Mouse (Mus musculus) embryonic facial prominence, embryonic 14.5 days (tissue): Measurements from ENCODE around the gene Best2. TPM values are rescaled to one million over a fixed set of nuclear protein-coding genes. Genes with fewer than 3 reads are reported as not detected.
A peak's percentile ranks its signal among the peaks of the same experiment; 100 is the strongest.

Experiments
- ATAC-seq: fragments of 200-750 bp; cut with Nextera tagmentation; 2 replicates; pipeline ENCODE4 v1.8.0; 2017; ENCODE audit warnings: low read depth, moderate number of reproducible peaks, moderate TSS enrichment
- DNase-seq: peaks from one replicate; pipeline ENCODE4 v3.0.0-alpha.2; 2015; ENCODE audit warnings: low spot score
- H3K27ac ChIP-seq: fragments of 300-500 bp; sonication (generic); replicated peaks from 2 replicates; pipeline ENCODE4 v1.5.1; 2014; ENCODE audit warnings: low read depth, mild to moderate bottlenecking, low read length, moderate library complexity
- H3K27me3 ChIP-seq: fragments of 300-500 bp; sonication (generic); replicated peaks from 2 replicates; pipeline ENCODE4 v1.6.1; 2014; ENCODE audit warnings: low read length; ENCODE audit not compliant: control insufficient read depth, insufficient read depth
- H3K36me3 ChIP-seq: fragments of 300-500 bp; sonication (generic); 2 replicates; pipeline ENCODE4 v1.6.1; 2014; ENCODE audit warnings: low read length, mixed read lengths; ENCODE audit not compliant: control insufficient read depth, insufficient read depth
- H3K4me1 ChIP-seq: fragments of 300-500 bp; sonication (generic); 2 replicates; pipeline ENCODE4 v1.6.1; 2014; ENCODE audit warnings: antibody characterized with exemption, low read length; ENCODE audit not compliant: control insufficient read depth, insufficient read depth
- H3K4me2 ChIP-seq: fragments of 300-500 bp; sonication (generic); 2 replicates; pipeline ENCODE4 v1.6.1; 2014; ENCODE audit warnings: low read depth, mild to moderate bottlenecking, low read length, moderate library complexity, mixed read lengths
- H3K4me3 ChIP-seq: fragments of 300-500 bp; sonication (generic); 2 replicates; pipeline ENCODE4 v1.5.1; 2014; ENCODE audit warnings: low read depth, mild to moderate bottlenecking, low read length
- H3K9ac ChIP-seq: fragments of 300-500 bp; sonication (generic); 2 replicates; pipeline ENCODE4 v1.6.1; 2014; ENCODE audit warnings: low read depth, mild to moderate bottlenecking, low read length, moderate library complexity, mixed read lengths
- H3K9me3 ChIP-seq: fragments of 300-500 bp; sonication (generic); 2 replicates; pipeline ENCODE4 v1.6.1; 2016; ENCODE audit warnings: low read length; ENCODE audit not compliant: control insufficient read depth
- WGBS: fragments of 180-500 bp; shearing (Covaris S2); extraction: QIAGEN DNeasy Blood & Tissue Kit; methylation state at CpG from one replicate; pipeline ENCODE4 v1.1.7; 2014; 5-methylcytosine and 5-hydroxymethylcytosine counted together
- polyA plus RNA-seq: library from polyadenylated mRNA; unstranded; fragments of >200 nt; fragmentation: Nextera tagmentation; extraction: Ambion mirVana; gene quantifications from 2 replicates; pipeline ENCODE4 v1.2.1, GENCODE M21; 2014

Best2 gene
- polyA plus RNA-seq, 1 experiment from 2014 or later, result 0.58 TPM

DNA sequence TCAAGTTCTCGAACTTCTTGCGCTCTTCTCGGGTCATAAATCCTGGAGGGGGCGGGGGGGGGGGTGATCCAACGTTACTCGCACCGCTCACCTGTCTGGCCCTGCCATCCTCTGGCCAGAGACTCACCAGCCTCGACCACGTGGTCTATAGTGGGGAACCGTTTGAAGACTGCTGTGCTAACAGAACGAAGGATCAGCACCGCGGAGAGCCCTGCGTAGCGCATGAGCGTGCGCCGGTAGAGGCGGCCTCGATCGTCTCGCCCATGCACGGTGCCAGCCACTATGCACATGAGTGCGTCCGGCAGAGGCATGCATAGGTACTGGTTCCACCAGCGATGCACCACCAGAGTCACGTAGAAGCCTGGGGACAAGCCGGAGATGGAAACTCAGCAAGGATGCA, 3.1 kb downstream of the Best2 start:
- Histone ChIP-seq H3K9ac (no peak overlapping the region), H3K9me3 (no peaks in the 10 kb centered on the region), H3K4me3 (no peak overlapping the region), H3K27me3 (peaks cover 52% of the 10 kb centered on the region), H3K27ac (no peak overlapping the region), H3K4me1 (no peaks in the 10 kb centered on the region; the same call in 1 of the 2 replicates), H3K4me2 (no peak overlapping the region), H3K36me3 (no peaks in the 10 kb centered on the region)
- ATAC-seq (no peak), DNase-seq (no peak)
- 15% methylated on average over 28 of the region's 28 CpGs for WGBS

DNA sequence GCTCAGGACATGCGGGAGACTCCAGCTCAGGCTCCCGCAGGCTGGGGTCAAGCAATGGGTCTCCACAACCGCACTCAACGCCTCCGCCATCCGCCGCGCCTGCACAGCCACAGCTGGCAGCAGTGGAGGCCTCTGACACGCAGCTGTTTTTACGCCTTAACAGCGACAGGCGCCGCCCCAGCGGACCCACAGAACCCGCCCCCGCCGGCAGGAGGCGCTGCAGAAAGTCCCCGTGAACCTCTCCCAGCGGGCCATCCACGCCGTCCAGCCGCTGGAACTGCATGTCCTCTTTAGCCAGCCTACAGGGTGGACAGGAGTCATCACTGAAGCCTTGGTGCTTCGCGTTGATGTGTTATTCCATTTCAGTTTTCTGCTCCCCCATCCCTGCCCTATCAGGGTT, 6.6 kb downstream of the Best2 start:
- Histone ChIP-seq H3K9ac (no peak overlapping the region), H3K4me2 (no peak overlapping the region), H3K27ac (no peak overlapping the region), H3K36me3 (no peaks in the 10 kb centered on the region), H3K4me3 (no peak overlapping the region), H3K4me1 (no peaks in the 10 kb centered on the region), H3K27me3 (peaks cover 38% of the 10 kb centered on the region), H3K9me3 (no peaks in the 10 kb centered on the region)
- DNase-seq, result no peak
- WGBS, result 16% methylated on average over 18 of the region's 25 CpGs
- no peak for ATAC-seq

GRCm38 (mm10) chr8:84997649-84998295, 16.6 kb downstream of the Best2 start:
- peaks cover 15% of the 10 kb centered on the region; the same call in 1 of the 2 replicates for H3K36me3 ChIP-seq
- 0 out of 2 replicates have a peak overlapping the region, but pooled peaks have one; percentile 8 for H3K4me3 ChIP-seq
- no peak overlapping the region for H3K27ac ChIP-seq
- H3K9ac ChIP-seq, result peak overlapping the region; percentile 6; the same call in 1 of the 2 replicates
- DNase-seq (peak; percentile 93), ATAC-seq (peak; percentile 84)
- H3K4me2 ChIP-seq, result peak overlapping the region; percentile 29
- WGBS, result 10% methylated on average over 19 of the region's 19 CpGs
- H3K9me3 ChIP-seq, result no peaks in the 10 kb centered on the region
- H3K4me1 ChIP-seq, result peaks cover 3% of the 10 kb centered on the region; the same call in 1 of the 2 replicates
- H3K27me3 ChIP-seq, result no peaks in the 10 kb centered on the region; the same call in 1 of the 2 replicates

- H3K9me3 ChIP-seq, result no peaks in the 10 kb centered on the region
- peaks cover 3% of the 10 kb centered on the region; the same call in 1 of the 2 replicates for H3K4me1 ChIP-seq
- no peak overlapping the region for H3K4me3 ChIP-seq
- no peaks in the 10 kb centered on the region; the same call in 1 of the 2 replicates for H3K27me3 ChIP-seq
- WGBS, result 74% methylated on average over 5 of the region's 5 CpGs
- no peak overlapping the region for H3K4me2 ChIP-seq
- no peak overlapping the region for H3K27ac ChIP-seq
- H3K9ac ChIP-seq, result no peak overlapping the region
- ATAC-seq (no peak), DNase-seq (no peak)
- H3K36me3 ChIP-seq, result peaks cover 15% of the 10 kb centered on the region; the same call in 1 of the 2 replicates
Measured at GRCm38 (mm10) chr8:84996978-84997377, 17.4 kb downstream of the Best2 start.

DNA sequence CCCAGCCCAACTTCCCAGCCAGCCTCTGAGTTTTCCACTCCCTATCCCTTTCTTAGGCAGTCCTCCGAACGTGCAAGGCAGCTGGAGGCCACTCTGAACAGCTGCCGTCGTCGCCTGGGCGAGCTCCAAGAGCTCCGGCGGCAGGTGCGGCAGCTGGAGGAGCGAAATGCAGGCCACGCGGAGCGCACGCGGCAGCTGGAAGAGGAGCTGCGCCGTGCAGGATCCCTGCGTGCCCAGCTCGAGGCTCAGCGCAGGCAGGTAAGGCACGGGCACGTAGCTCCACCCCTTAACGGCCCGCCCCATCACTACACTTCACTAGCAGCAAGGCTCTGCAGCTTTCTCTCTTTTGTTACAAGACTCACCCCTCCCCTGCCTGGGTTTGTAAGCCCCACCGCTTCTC, 18.7 kb downstream of the Best2 start:
- DNase-seq (peak; percentile 72), ATAC-seq (peak; percentile 16; the same call in 1 of the 2 replicates)
- Histone ChIP-seq H3K4me3 (no peak overlapping the region), H3K4me2 (no peak overlapping the region), H3K4me1 (peaks cover 10% of the 10 kb centered on the region; the same call in 1 of the 2 replicates), H3K9ac (no peak overlapping the region), H3K36me3 (peaks cover 15% of the 10 kb centered on the region; the same call in 1 of the 2 replicates), H3K27me3 (no peaks in the 10 kb centered on the region; the same call in 1 of the 2 replicates), H3K27ac (no peak overlapping the region), H3K9me3 (no peaks in the 10 kb centered on the region)
- 24% methylated on average over 23 of the region's 25 CpGs for WGBS

GRCm38 (mm10) chr8:84994375-84994774, 20.0 kb downstream of the Best2 start:
- 95% methylated on average over 9 of the region's 9 CpGs for WGBS
- peaks cover 15% of the 10 kb centered on the region; the same call in 1 of the 2 replicates for H3K36me3 ChIP-seq
- H3K4me3 ChIP-seq, result no peak overlapping the region
- no peak overlapping the region for H3K9ac ChIP-seq
- ATAC-seq (no peak), DNase-seq (no peak)
- no peaks in the 10 kb centered on the region for H3K9me3 ChIP-seq
- H3K4me1 ChIP-seq, result peaks cover 10% of the 10 kb centered on the region; the same call in 1 of the 2 replicates
- H3K4me2 ChIP-seq, result no peak overlapping the region
- H3K27me3 ChIP-seq, result no peaks in the 10 kb centered on the region; the same call in 1 of the 2 replicates
- H3K27ac ChIP-seq, result no peak overlapping the region

DNA sequence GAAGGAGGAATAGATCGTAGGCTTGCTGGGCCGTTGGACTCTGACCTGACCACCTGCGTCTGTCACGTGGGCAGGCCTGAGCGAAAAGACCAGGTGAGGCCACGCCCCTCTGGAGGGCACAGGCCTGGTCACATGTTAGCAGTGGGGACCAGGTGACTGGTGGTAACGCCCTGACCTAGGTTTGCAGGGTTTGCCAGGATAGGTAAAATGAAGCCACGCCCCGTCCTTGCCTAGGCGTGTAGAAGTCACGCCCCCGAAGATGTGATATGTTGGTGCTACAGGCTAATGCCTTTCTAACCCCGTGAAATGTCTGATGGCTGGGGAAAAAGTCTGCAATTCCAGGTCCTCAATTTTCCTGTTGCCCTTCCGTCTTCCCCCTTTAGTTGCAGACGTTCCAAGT, 23.5 kb downstream of the Best2 start:
- DNase-seq (peak; percentile 92), ATAC-seq (peak; percentile 47)
- Histone ChIP-seq H3K4me1 (peaks cover 7% of the 10 kb centered on the region; the same call in 1 of the 2 replicates), H3K9me3 (no peaks in the 10 kb centered on the region), H3K27me3 (no peaks in the 10 kb centered on the region; the same call in 1 of the 2 replicates), H3K4me2 (peak overlapping the region; percentile 97), H3K27ac (peak overlapping the region; percentile 79), H3K9ac (peak overlapping the region; percentile 75), H3K36me3 (peaks cover 7% of the 10 kb centered on the region; the same call in 1 of the 2 replicates), H3K4me3 (peak overlapping the region; percentile 73)
- 2% methylated on average over 15 of the region's 15 CpGs for WGBS

DNA sequence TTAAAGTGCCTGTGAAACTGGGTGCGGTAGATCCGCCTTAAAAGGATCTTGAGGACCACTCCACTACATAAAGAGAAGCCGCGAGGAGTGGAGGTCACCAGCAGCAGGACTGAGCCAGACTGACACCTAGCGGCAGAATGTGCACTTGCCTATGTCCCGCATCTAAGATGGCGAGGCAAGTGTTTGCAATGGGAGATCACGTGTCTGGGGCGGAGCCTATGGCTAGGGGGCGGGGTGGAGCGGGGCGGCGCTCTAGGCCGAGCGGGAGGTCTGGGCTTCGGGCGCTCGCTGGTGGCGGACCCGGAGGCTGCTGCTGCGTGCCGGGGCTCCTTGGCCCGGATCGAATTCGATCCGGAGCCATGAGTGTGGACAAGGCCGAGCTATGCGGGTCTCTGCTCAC, 24.0 kb downstream of the Best2 start, which contains the start of gene Hook2:
Gene Hook2, plus strand, starts transcription at position 255 of the 400 bp plus-strand sequence.
- 1% methylated on average over 14 of the region's 28 CpGs for WGBS
- peaks cover 7% of the 10 kb centered on the region; the same call in 1 of the 2 replicates for H3K36me3 ChIP-seq
- ATAC-seq (peak; percentile 94), DNase-seq (peak; percentile 99)
- peak within 1 kb of the TSS; percentile 73 for H3K4me3 ChIP-seq
- no peaks in the 10 kb centered on the region; the same call in 1 of the 2 replicates for H3K27me3 ChIP-seq
- no peaks in the 10 kb centered on the region for H3K9me3 ChIP-seq
- peak within 1 kb of the TSS; percentile 75 for H3K9ac ChIP-seq
- H3K4me2 ChIP-seq, result peak within 1 kb of the TSS; percentile 97
- peak within 1 kb of the TSS; percentile 79 for H3K27ac ChIP-seq
- H3K4me1 ChIP-seq, result peaks cover 11% of the 10 kb centered on the region
